Mouse (Mus musculus) limb, embryonic 13.5 days (tissue): ENCODE data around the gene Tpm4. TPM values are rescaled to one million over a fixed set of nuclear protein-coding genes. Genes with fewer than 3 reads are reported as not detected.
"Not testable (repeated sequence)": the region's sequence is repeated elsewhere in the genome, so short reads cannot be mapped to it uniquely, and the experiment has no call there.

ENCODE experiments used
- ATAC-seq: fragments of 200-750 bp; cut with Nextera tagmentation; 2 replicates; pipeline ENCODE4 v1.8.0; 2017; ENCODE audit warnings: low read depth, moderate number of reproducible peaks, moderate TSS enrichment; ENCODE audit not compliant: low FRiP score
- H3K27ac ChIP-seq: fragments of 300-500 bp; sonication (generic); 2 replicates; pipeline ENCODE4 v1.5.1; 2015; ENCODE audit warnings: inconsistent platforms, mild to moderate bottlenecking, moderate library complexity
- H3K27me3 ChIP-seq: fragments of 300-500 bp; sonication (generic); 2 replicates; pipeline ENCODE4 v1.6.1; 2015; ENCODE audit warnings: mild to moderate bottlenecking, inconsistent platforms
- H3K36me3 ChIP-seq: fragments of 300-500 bp; sonication (generic); 2 replicates; pipeline ENCODE4 v1.6.1; 2015; ENCODE audit warnings: inconsistent platforms, mild to moderate bottlenecking, moderate library complexity
- H3K4me1 ChIP-seq: fragments of 300-500 bp; sonication (generic); 2 replicates; pipeline ENCODE4 v1.6.1; 2015; ENCODE audit warnings: inconsistent platforms
- H3K4me2 ChIP-seq: fragments of 300-500 bp; sonication (generic); replicated peaks from 2 replicates; pipeline ENCODE4 v1.6.1; 2015; ENCODE audit warnings: inconsistent platforms, mild to moderate bottlenecking, moderate library complexity
- H3K4me3 ChIP-seq: fragments of 300-500 bp; sonication (generic); 2 replicates; pipeline ENCODE4 v1.5.1; 2015; ENCODE audit warnings: moderate library complexity, mild to moderate bottlenecking, inconsistent platforms
- H3K9ac ChIP-seq: fragments of 300-500 bp; sonication (generic); 2 replicates; pipeline ENCODE4 v1.6.1; 2015; ENCODE audit warnings: mild to moderate bottlenecking, inconsistent platforms
- H3K9me3 ChIP-seq: fragments of 300-500 bp; sonication (generic); 2 replicates; pipeline ENCODE4 v1.6.1; 2016; ENCODE audit warnings: inconsistent platforms
- WGBS: fragments of 180-500 bp; shearing (Covaris S2); methylation state at CpG from one replicate; pipeline ENCODE4 v1.1.7; 2015; 5-methylcytosine and 5-hydroxymethylcytosine counted together
- polyA plus RNA-seq: library from polyadenylated mRNA; unstranded; fragments of >200 nt; fragmentation: Nextera tagmentation; extraction: Ambion mirVana; gene quantifications from 2 replicates; pipeline ENCODE4 v1.2.1, GENCODE M21; 2015

Gene Tpm4
- 638 and 655 TPM in 2 replicates for polyA plus RNA-seq

GRCm38 (mm10) chr8:72134756-72135445 is at the start of gene Tpm4:
Gene Tpm4, plus strand, starts transcription at chr8:72134975.
- Histone ChIP-seq H3K27me3 (no peaks in the 10 kb centered on the region), H3K36me3 (peaks cover 20% of the 10 kb centered on the region), H3K4me1 (peaks cover 14% of the 10 kb centered on the region), H3K27ac (peak within 1 kb of the TSS; percentile 100), H3K9me3 (no peaks in the 10 kb centered on the region), H3K9ac (peak within 1 kb of the TSS; percentile 98), H3K4me3 (peak within 1 kb of the TSS; percentile 84), H3K4me2 (peak within 1 kb of the TSS; percentile 82)
- ATAC-seq = peak; percentile 74
- under 1% methylated on average over 46 of the region's 49 CpGs for WGBS

- 86% methylated on average over 3 of the region's 3 CpGs for WGBS
- not testable (repeated sequence) for H3K4me1 ChIP-seq, H3K9me3 ChIP-seq, H3K9ac ChIP-seq, H3K27me3 ChIP-seq, H3K4me3 ChIP-seq, H3K36me3 ChIP-seq, H3K4me2 ChIP-seq, ATAC-seq, H3K27ac ChIP-seq
Observed at GRCm38 (mm10) chr8:72087611-72088010, 47.2 kb upstream of the Tpm4 start.

GRCm38 (mm10) chr8:72096721-72097120 is 38.1 kb upstream of the Tpm4 start:
- H3K9me3 ChIP-seq, H3K4me1 ChIP-seq, H3K4me2 ChIP-seq, ATAC-seq, H3K27ac ChIP-seq, H3K9ac ChIP-seq, H3K27me3 ChIP-seq, H3K36me3 ChIP-seq, H3K4me3 ChIP-seq: not testable (repeated sequence)

GRCm38 (mm10) chr8:72099377-72100103 is 35.2 kb upstream of the Tpm4 start:
- 62% methylated on average over 6 of the region's 7 CpGs for WGBS

GRCm38 (mm10) chr8:72105165-72105564 is 29.6 kb upstream of the Tpm4 start:
- no peak overlapping the region for H3K4me3 ChIP-seq
- H3K36me3 ChIP-seq = no peaks in the 10 kb centered on the region
- WGBS = 15% methylated on average over 4 of the region's 4 CpGs
- no peak for ATAC-seq
- H3K4me2 ChIP-seq = no peak overlapping the region
- H3K9me3 ChIP-seq = peaks cover 7% of the 10 kb centered on the region
- no peaks in the 10 kb centered on the region for H3K4me1 ChIP-seq
- no peak overlapping the region for H3K9ac ChIP-seq
- H3K27me3 ChIP-seq = no peaks in the 10 kb centered on the region
- H3K27ac ChIP-seq = no peak overlapping the region

More at GRCm38 (mm10) chr8:72099377-72100103, 35.2 kb upstream of the Tpm4 start:
- H3K4me2 ChIP-seq, H3K4me1 ChIP-seq, ATAC-seq, H3K4me3 ChIP-seq, H3K27me3 ChIP-seq, H3K9me3 ChIP-seq, H3K27ac ChIP-seq, H3K9ac ChIP-seq, H3K36me3 ChIP-seq: not testable (repeated sequence)

GRCm38 (mm10) chr8:72106740-72107139 is 28.0 kb upstream of the Tpm4 start, which contains the start of gene Olfr374:
Gene Olfr374, plus strand, starts transcription at chr8:72107040.
- H3K27me3 ChIP-seq = no peaks in the 10 kb centered on the region
- H3K9ac ChIP-seq = no peak within 1 kb of the TSS
- no peak for ATAC-seq
- no peak within 1 kb of the TSS for H3K27ac ChIP-seq
- H3K4me1 ChIP-seq = no peaks in the 10 kb centered on the region
- H3K4me3 ChIP-seq = no peak within 1 kb of the TSS
- H3K4me2 ChIP-seq = no peak within 1 kb of the TSS
- peaks cover 7% of the 10 kb centered on the region for H3K9me3 ChIP-seq
- 81% methylated on average over 3 of the region's 3 CpGs for WGBS
- no peaks in the 10 kb centered on the region for H3K36me3 ChIP-seq

- Histone ChIP-seq H3K4me3 (no peak overlapping the region), H3K36me3 (no peaks in the 10 kb centered on the region), H3K9me3 (no peaks in the 10 kb centered on the region), H3K27ac (no peak overlapping the region), H3K27me3 (no peaks in the 10 kb centered on the region), H3K4me2 (no peak overlapping the region), H3K9ac (no peak overlapping the region), H3K4me1 (no peaks in the 10 kb centered on the region)
- WGBS = 77% methylated on average over 6 of the region's 6 CpGs
- ATAC-seq = no peak
Observed at GRCm38 (mm10) chr8:72110876-72111275, 23.9 kb upstream of the Tpm4 start.

GRCm38 (mm10) chr8:72112486-72112885 is 22.3 kb upstream of the Tpm4 start:
- no peaks in the 10 kb centered on the region for H3K27me3 ChIP-seq
- no peaks in the 10 kb centered on the region for H3K4me1 ChIP-seq
- H3K4me3 ChIP-seq = no peak overlapping the region
- no peaks in the 10 kb centered on the region for H3K36me3 ChIP-seq
- 69% methylated on average over 3 of the region's 3 CpGs for WGBS
- H3K4me2 ChIP-seq = no peak overlapping the region
- H3K9me3 ChIP-seq = no peaks in the 10 kb centered on the region
- no peak overlapping the region for H3K27ac ChIP-seq
- no peak overlapping the region for H3K9ac ChIP-seq
- ATAC-seq = no peak

GRCm38 (mm10) chr8:72115202-72115601 is 19.6 kb upstream of the Tpm4 start:
- Histone ChIP-seq H3K4me1 (no peaks in the 10 kb centered on the region), H3K27ac (no peak overlapping the region), H3K36me3 (no peaks in the 10 kb centered on the region), H3K9ac (no peak overlapping the region), H3K4me2 (no peak overlapping the region), H3K4me3 (no peak overlapping the region), H3K9me3 (no peaks in the 10 kb centered on the region), H3K27me3 (no peaks in the 10 kb centered on the region)
- WGBS = 81% methylated on average over 2 of the region's 2 CpGs
- no peak for ATAC-seq

- Histone ChIP-seq H3K9ac (no peak overlapping the region), H3K4me1 (peaks cover 4% of the 10 kb centered on the region; the same call in 1 of the 2 replicates), H3K9me3 (no peaks in the 10 kb centered on the region), H3K27me3 (no peaks in the 10 kb centered on the region), H3K4me3 (no peak overlapping the region), H3K4me2 (no peak overlapping the region), H3K27ac (no peak overlapping the region), H3K36me3 (no peaks in the 10 kb centered on the region)
- no peak for ATAC-seq
- 47% methylated on average over 4 of the region's 4 CpGs for WGBS
Observed at GRCm38 (mm10) chr8:72118616-72119015, 16.2 kb upstream of the Tpm4 start.

- not testable (repeated sequence) for H3K4me1 ChIP-seq, H3K4me3 ChIP-seq, H3K27ac ChIP-seq, H3K9ac ChIP-seq, H3K27me3 ChIP-seq, H3K4me2 ChIP-seq, H3K36me3 ChIP-seq, H3K9me3 ChIP-seq, ATAC-seq
- WGBS = 54% methylated on average over 3 of the region's 3 CpGs
Observed at GRCm38 (mm10) chr8:72121486-72121885, 13.3 kb upstream of the Tpm4 start.

- Histone ChIP-seq H3K4me1 (peaks cover 4% of the 10 kb centered on the region; the same call in 1 of the 2 replicates), H3K27ac (no peak overlapping the region), H3K4me2 (no peak overlapping the region), H3K36me3 (no peaks in the 10 kb centered on the region), H3K9ac (no peak overlapping the region), H3K27me3 (no peaks in the 10 kb centered on the region), H3K9me3 (no peaks in the 10 kb centered on the region), H3K4me3 (no peak overlapping the region)
- ATAC-seq = no peak
- WGBS = 22% methylated on average over 1 of the region's 1 CpGs
Observed at GRCm38 (mm10) chr8:72121997-72122396, 12.8 kb upstream of the Tpm4 start.
